Comparison of ENCODE assay signal across 7 mouse cellular contexts in genomic region chr1:75445141-75445701, GRCm38 (mm10). TPM values are rescaled to one million over a fixed set of nuclear protein-coding genes. Genes with fewer than 3 reads are reported as not detected.
DNase-seq lines count a peak whose midpoint lies in the region; ATAC-seq and TF ChIP-seq lines count a peak whose summit lies in the region.

No protein-coding gene starts in this region.

- intact Hi-C loops in left cerebral cortex, adult 2 months (cut with DNase I), result loop anchor here (1.0 to 2.0 kb wide), 2 partner anchors 14 to 22 kb away; no protein-coding TSS in a partner anchor
- intact Hi-C loops in left cerebral cortex, postnatal 4 days (cut with DNase I), result no loop called here
- intact Hi-C loops in left cerebral cortex, postnatal 25 days (cut with DNase I), result loop anchor here (2.0 kb wide), 1 partner anchor 22 kb away; no protein-coding TSS in a partner anchor

- no peak overlapping the region for H3K9ac ChIP-seq in neural tube, embryonic 15.5 days (replicated peaks)

- H3K4me2 ChIP-seq in neural tube, embryonic 15.5 days, result peak overlapping the region; percentile 77

- peaks cover 88% of the 10 kb centered on the region for H3K4me1 ChIP-seq in forebrain, embryonic 10.5 days
- peaks cover 83% of the 10 kb centered on the region for H3K4me1 ChIP-seq in neural tube, embryonic 15.5 days

- peak; percentile 50 to 67 for DNase-seq in left cerebral cortex, adult 2 months (ENCODE audit: extremely low spot score in 1 of 2, low spot score in 2 of 2)
- DNase-seq in left cerebral cortex, postnatal 4 days, result no peak
- no peak for DNase-seq in forebrain, embryonic 10.5 days (ENCODE audit: extremely low spot score, low spot score)
- DNase-seq in left cerebral cortex, postnatal 25 days (ENCODE audit: low spot score in 2 of 2), result peak; percentile 52 to 81
- no peak for DNase-seq in adrenal gland, adult 8-10 months

- 0 out of 2 replicates have a peak overlapping the region, but pooled peaks have one; percentile 7 for H3K4me3 ChIP-seq in left cerebral cortex, adult 2 months
- peak overlapping the region; percentile 47 for H3K4me3 ChIP-seq in forebrain, embryonic 10.5 days
- H3K4me3 ChIP-seq in neural tube, embryonic 15.5 days (replicated peaks), result no peak overlapping the region

- TF ChIP-seq CTCF in left cerebral cortex, adult 2 months (IDR thresholded peaks at IDR 0.05), result no peak

- 17% methylated on average over 9 of the region's 9 CpGs for WGBS in forebrain, embryonic 10.5 days
- 10% methylated on average over 9 of the region's 9 CpGs for WGBS in neural tube, embryonic 15.5 days

- H3K27me3 ChIP-seq in forebrain, embryonic 10.5 days (ENCODE audit: poor library complexity, severe bottlenecking), result peaks cover 85% of the 10 kb centered on the region
- peaks cover 4% of the 10 kb centered on the region; the same call in 1 of the 2 replicates for H3K27me3 ChIP-seq in neural tube, embryonic 15.5 days (replicated peaks)

- peak; percentile 11; the same call in 1 of the 2 replicates for ATAC-seq in neural tube, embryonic 15.5 days (ENCODE audit: low FRiP score)
- ATAC-seq in granulocyte monocyte progenitor cell, adult 5-6 weeks (replicated peaks; ENCODE audit: poor library complexity, severe bottlenecking), result no peak

- H3K27ac ChIP-seq in left cerebral cortex, adult 2 months, result 0 out of 2 replicates have a peak overlapping the region, but pooled peaks have one; percentile 32
- peak overlapping the region; percentile 80 for H3K27ac ChIP-seq in forebrain, embryonic 10.5 days
- peak overlapping the region; percentile 49 for H3K27ac ChIP-seq in neural tube, embryonic 15.5 days (replicated peaks)

- H3K9me3 ChIP-seq in forebrain, embryonic 10.5 days, result no peaks in the 10 kb centered on the region
- no peaks in the 10 kb centered on the region for H3K9me3 ChIP-seq in neural tube, embryonic 15.5 days (replicated peaks)

- peaks cover 18% of the 10 kb centered on the region for H3K36me3 ChIP-seq in forebrain, embryonic 10.5 days (replicated peaks)
- no peaks in the 10 kb centered on the region for H3K36me3 ChIP-seq in neural tube, embryonic 15.5 days

RNA-seq across cellular contexts. Expression of gene Asic4, which starts 5.0 kb away (rescaled TPM):
- total RNA-seq in left cerebral cortex, adult 2 months (2021), result 10 to 100 TPM in 1 of 2 experiments, 1 to 10 TPM in 1; 8.7 to 13.2 TPM
- total RNA-seq in left cerebral cortex, postnatal 4 days (2021), result 10 to 100 TPM in 1 of 2 experiments, 1 to 10 TPM in 1; 8.6 to 10.2 TPM
- 3.1 and 3.4 TPM in 2 replicates for polyA plus RNA-seq in forebrain, embryonic 10.5 days (2016; fragmentation: Nextera tagmentation; extraction: Ambion mirVana)
- 10 to 100 TPM; 10.4 to 20.6 TPM for total RNA-seq in left cerebral cortex, postnatal 25 days (2021)
- polyA plus RNA-seq in neural tube, embryonic 15.5 days (2015; fragmentation: Nextera tagmentation; extraction: Ambion mirVana), result 22.9 and 31.6 TPM in 2 replicates
- not detected in 2 replicates for total RNA-seq in granulocyte monocyte progenitor cell, adult 5-6 weeks (2014; fragmentation: Nextera tagmentation)
- not detected in 2 replicates for total RNA-seq in granulocyte monocyte progenitor cell, adult 5-6 weeks (2017)
- 10 to 100 TPM in 2 of 4 experiments, 1 to 10 TPM in 2; 4.9 to 11.1 (median 8.4) TPM for total RNA-seq in adrenal gland, adult 8-10 months (2022)

RNA-seq across cellular contexts. Expression of gene Gmppa, which starts 9.5 kb away (rescaled TPM):
- total RNA-seq in left cerebral cortex, adult 2 months (2021), result 10 to 100 TPM; 65.0 to 69.4 TPM
- 10 to 100 TPM; 47.9 to 60.5 TPM for total RNA-seq in left cerebral cortex, postnatal 4 days (2021)
- polyA plus RNA-seq in forebrain, embryonic 10.5 days (2016; fragmentation: Nextera tagmentation; extraction: Ambion mirVana), result 55.9 and 60.1 TPM in 2 replicates
- 10 to 100 TPM; 58.8 to 61.0 TPM for total RNA-seq in left cerebral cortex, postnatal 25 days (2021)
- 72.4 and 78.3 TPM in 2 replicates for polyA plus RNA-seq in neural tube, embryonic 15.5 days (2015; fragmentation: Nextera tagmentation; extraction: Ambion mirVana)
- total RNA-seq in granulocyte monocyte progenitor cell, adult 5-6 weeks (2014; fragmentation: Nextera tagmentation), result 118 and 133 TPM in 2 replicates
- total RNA-seq in granulocyte monocyte progenitor cell, adult 5-6 weeks (2017), result 85.1 and 88.3 TPM in 2 replicates
- 100 to 1,000 TPM in 1 of 4 experiments, 10 to 100 TPM in 3; 56.5 to 103 (median 92.0) TPM for total RNA-seq in adrenal gland, adult 8-10 months (2022)

RNA-seq across cellular contexts. Expression of gene Chpf, which starts 33.9 kb away (rescaled TPM):
- 10 to 100 TPM; 80.5 to 87.3 TPM for total RNA-seq in left cerebral cortex, adult 2 months (2021)
- 10 to 100 TPM; 61.3 to 67.7 TPM for total RNA-seq in left cerebral cortex, postnatal 4 days (2021)
- 20.1 and 20.5 TPM in 2 replicates for polyA plus RNA-seq in forebrain, embryonic 10.5 days (2016; fragmentation: Nextera tagmentation; extraction: Ambion mirVana)
- 10 to 100 TPM; 82.1 to 82.4 TPM for total RNA-seq in left cerebral cortex, postnatal 25 days (2021)
- 48.3 and 51.7 TPM in 2 replicates for polyA plus RNA-seq in neural tube, embryonic 15.5 days (2015; fragmentation: Nextera tagmentation; extraction: Ambion mirVana)
- total RNA-seq in granulocyte monocyte progenitor cell, adult 5-6 weeks (2014; fragmentation: Nextera tagmentation), result 2.5 TPM in 1 of 2 replicates, not detected in the other
- 0.62 and 1.0 TPM in 2 replicates for total RNA-seq in granulocyte monocyte progenitor cell, adult 5-6 weeks (2017)
- total RNA-seq in adrenal gland, adult 8-10 months (2022), result 10 to 100 TPM; 56.6 to 72.7 (median 67.0) TPM

RNA-seq across cellular contexts. Expression of gene Tmem198, which starts 34.1 kb away (rescaled TPM):
- 100 to 1,000 TPM; 110 to 112 TPM for total RNA-seq in left cerebral cortex, adult 2 months (2021)
- total RNA-seq in left cerebral cortex, postnatal 4 days (2021), result 10 to 100 TPM; 41.8 to 43.5 TPM
- 4.5 and 6.1 TPM in 2 replicates for polyA plus RNA-seq in forebrain, embryonic 10.5 days (2016; fragmentation: Nextera tagmentation; extraction: Ambion mirVana)
- total RNA-seq in left cerebral cortex, postnatal 25 days (2021), result 100 to 1,000 TPM in 1 of 2 experiments, 10 to 100 TPM in 1; 92.9 to 111 TPM
- polyA plus RNA-seq in neural tube, embryonic 15.5 days (2015; fragmentation: Nextera tagmentation; extraction: Ambion mirVana), result 40.2 and 50.7 TPM in 2 replicates
- not detected in 2 replicates for total RNA-seq in granulocyte monocyte progenitor cell, adult 5-6 weeks (2014; fragmentation: Nextera tagmentation)
- total RNA-seq in granulocyte monocyte progenitor cell, adult 5-6 weeks (2017), result not detected in 2 replicates
- total RNA-seq in adrenal gland, adult 8-10 months (2022), result 1 to 10 TPM; 2.5 to 5.8 (median 3.0) TPM

Comparison
In these comparisons a context has a peak if more than half of its experiments do, and no peak if none do; other contexts are left out.
1. DNase-seq: peak in left cerebral cortex, adult 2 months (2 of 2) and left cerebral cortex, postnatal 25 days (2 of 2); none in left cerebral cortex, postnatal 4 days (single experiment), forebrain, embryonic 10.5 days (single experiment) and adrenal gland, adult 8-10 months (single experiment).
2. RNA of gene Asic4, which starts 5.0 kb away (total RNA-seq): 10.4 to 20.6 TPM in left cerebral cortex, postnatal 25 days, 8.7 to 13.2 TPM in left cerebral cortex, adult 2 months, 4.9 to 11.1 TPM in adrenal gland, adult 8-10 months and 8.6 to 10.2 TPM in left cerebral cortex, postnatal 4 days; not detected in granulocyte monocyte progenitor cell, adult 5-6 weeks; every median in the first group is over 4 times any median in the second.
3. RNA of gene Chpf, which starts 33.9 kb away (total RNA-seq): 80.5 to 87.3 TPM in left cerebral cortex, adult 2 months, 82.1 to 82.4 TPM in left cerebral cortex, postnatal 25 days, 56.6 to 72.7 TPM in adrenal gland, adult 8-10 months and 61.3 to 67.7 TPM in left cerebral cortex, postnatal 4 days; 0.62 to 2.5 TPM in granulocyte monocyte progenitor cell, adult 5-6 weeks; every median in the first group is over 10 times any median in the second.
4. Peak in every context shown above with its lines, with median percentiles within 50 percentile points of each other: H3K27ac ChIP-seq.